Mouse (Mus musculus) ES-E14 (cell line): ENCODE measurements at regions not wholly inside any gene's neighbourhood (a gene's known extent, or its start where the extent isn't known, plus 50 kb on each side); places are given as distances from the start of the nearest gene placed in this dataset.

ENCODE experiments used
- DNase-seq: peaks from one replicate; pipeline ENCODE4 v3.0.0-alpha.2; 2013; ENCODE audit warnings: low read depth, low spot score
- H3K27ac ChIP-seq: 2 replicates; pipeline ENCODE4 v1.5.1; 2012; ENCODE audit warnings: low read depth, mild to moderate bottlenecking, low read length, moderate library complexity, mixed read lengths; ENCODE audit not compliant: poor library complexity, insufficient read depth, severe bottlenecking
- H3K36me3 ChIP-seq: 2 replicates; pipeline ENCODE4 v1.6.1; 2012; ENCODE audit warnings: mild to moderate bottlenecking, low read length, moderate library complexity, mixed read lengths; ENCODE audit not compliant: control insufficient read depth, poor library complexity, insufficient read depth, severe bottlenecking
- H3K4me1 ChIP-seq, 2 experiments: fragments of 150-350 bp in 1 of 2; sonication (generic) in 1 of 2; 2 replicates each; pipeline ENCODE4 v1.6.1; 2012; ENCODE audit warnings: low read length in 2 of 2, mild to moderate bottlenecking in 1 of 2, mixed read lengths in 1 of 2; ENCODE audit not compliant: control insufficient read depth in 2 of 2, insufficient read depth in 2 of 2, poor library complexity in 1 of 2
- H3K4me3 ChIP-seq, 2 experiments: fragments of 150-350 bp in 1 of 2; sonication (generic) in 1 of 2; 2 replicates each; pipeline ENCODE4 v1.5.1; 2012; ENCODE audit warnings: low read length in 2 of 2, low read depth in 1 of 2, mild to moderate bottlenecking in 1 of 2, mixed read lengths in 1 of 2; ENCODE audit not compliant: insufficient read depth in 1 of 2, poor library complexity in 1 of 2, severe bottlenecking in 1 of 2
- H3K9ac ChIP-seq: 2 replicates; pipeline ENCODE4 v1.6.1; 2012; ENCODE audit warnings: low read depth, mild to moderate bottlenecking, low read length, mixed read lengths; ENCODE audit not compliant: poor library complexity, insufficient read depth, severe bottlenecking
- H3K9me3 ChIP-seq: fragments of 150-350 bp; sonication (generic); 2 replicates; pipeline ENCODE4 v1.6.1; 2012; ENCODE audit warnings: low read depth, mild to moderate bottlenecking, low read length; ENCODE audit not compliant: control insufficient read depth, insufficient read depth
- CHD2 ChIP-seq: IDR thresholded peaks from 2 replicates; pipeline ENCODE4 v1.6.1; 2014; ENCODE audit warnings: mild to moderate bottlenecking, low read depth, low read length, inconsistent platforms
- HCFC1 ChIP-seq: IDR thresholded peaks from 2 replicates; pipeline ENCODE4 v1.6.1; 2012; ENCODE audit warnings: low read length, inconsistent platforms, borderline replicate concordance; ENCODE audit not compliant: insufficient read depth
- MAFK ChIP-seq: IDR thresholded peaks from 2 replicates; pipeline ENCODE4 v1.6.1; 2014; ENCODE audit warnings: mild to moderate bottlenecking, low read depth, low read length, inconsistent platforms; ENCODE audit not compliant: insufficient read depth
- ZC3H11A ChIP-seq: IDR thresholded peaks from 2 replicates; pipeline ENCODE4 v1.6.1; 2012; ENCODE audit warnings: low read depth, mild to moderate bottlenecking, inconsistent platforms, low read length, borderline replicate concordance
- ZNF384 ChIP-seq: IDR thresholded peaks from 2 replicates; pipeline ENCODE4 v1.6.1; 2012; ENCODE audit warnings: low read depth, low read length, inconsistent platforms
- in situ Hi-C, 2 experiments: fragments of 600-800 bp; cut with MboI; formaldehyde crosslinking; loops; one replicate each; pipeline ENCODE4 v1.15.1; 2025; ENCODE audit warnings: low sequenced_read_pairs in 2 of 2, inconsistent platforms in 1 of 2; ENCODE audit not compliant: unreplicated experiment in 2 of 2

GRCm38 (mm10) chr7:75959903-75960620, 112.0 kb downstream of the Klhl25 start:
- in situ Hi-C loops, result no loop called here
- no peaks in the 10 kb centered on the region for H3K36me3 ChIP-seq
- no peak for DNase-seq
- no peak for TF ChIP-seq MAFK
- TF ChIP-seq HCFC1, result no peak
- TF ChIP-seq ZC3H11A, result no peak
- no peak for TF ChIP-seq CHD2
- TF ChIP-seq ZNF384, result no peak
- no peak overlapping the region for H3K4me3 ChIP-seq
- no peaks in the 10 kb centered on the region for H3K4me1 ChIP-seq
- no peak overlapping the region for H3K27ac ChIP-seq
- no peaks in the 10 kb centered on the region for H3K9me3 ChIP-seq
- no peak overlapping the region for H3K9ac ChIP-seq

DNA sequence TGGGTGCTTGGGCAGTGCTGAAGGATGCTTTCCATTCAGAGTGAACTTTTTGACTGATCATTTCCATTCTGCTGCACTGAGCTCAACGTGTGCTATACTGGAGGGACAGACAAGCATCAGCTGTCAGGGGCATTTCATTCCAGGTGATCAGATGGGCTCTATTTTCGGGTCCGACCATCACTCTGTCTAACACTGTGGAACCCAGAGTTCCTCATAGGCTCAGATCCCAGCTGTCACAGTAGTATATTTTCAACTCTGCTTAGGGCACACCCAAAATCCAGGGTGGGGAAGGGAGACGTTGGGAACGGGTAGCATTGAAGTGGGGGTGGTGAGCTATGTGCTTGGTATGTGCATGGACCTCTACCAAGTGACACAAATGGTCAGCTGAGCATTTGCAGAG, 120.1 kb downstream of the Klhl25 start:
- no peaks in the 10 kb centered on the region for H3K4me1 ChIP-seq
- no peak for DNase-seq
- TF ChIP-seq ZNF384 (no peak), CHD2 (no peak), MAFK (no peak), ZC3H11A (no peak)

DNA sequence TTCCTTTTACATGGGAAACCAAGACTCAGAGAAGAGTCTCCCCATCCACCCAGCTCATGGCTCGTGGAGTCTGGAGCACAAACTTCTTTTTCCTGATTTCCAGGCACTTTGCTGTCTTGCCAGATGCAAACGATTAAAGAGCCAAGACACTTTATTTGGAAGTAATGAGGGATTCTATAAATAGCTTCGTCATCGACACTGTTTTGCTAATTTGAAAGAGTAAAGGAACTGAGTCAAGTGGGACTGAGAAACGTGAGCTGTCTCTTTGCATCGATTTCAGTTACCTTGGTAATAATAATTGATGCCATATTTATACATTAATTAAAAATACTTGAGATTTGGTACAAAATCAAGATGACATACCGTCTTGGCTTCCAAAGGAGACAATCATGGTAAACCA, 122.8 kb downstream of the Klhl25 start:
- no peak overlapping the region for H3K9ac ChIP-seq
- H3K4me3 ChIP-seq, result no peak overlapping the region
- H3K9me3 ChIP-seq, result no peaks in the 10 kb centered on the region
- no peak overlapping the region for H3K27ac ChIP-seq
- in situ Hi-C loops, result no loop called here
- no peaks in the 10 kb centered on the region for H3K36me3 ChIP-seq
- no peak for TF ChIP-seq HCFC1
- TF ChIP-seq CHD2, result no peak
- TF ChIP-seq ZNF384, result no peak
- TF ChIP-seq ZC3H11A, result no peak
- no peak for TF ChIP-seq MAFK
- H3K4me1 ChIP-seq, result no peaks in the 10 kb centered on the region
- no peak for DNase-seq

More for the DNA sequence above, 120.1 kb downstream of the Klhl25 start:
- Histone ChIP-seq H3K4me3 (no peak overlapping the region), H3K27ac (no peak overlapping the region), H3K36me3 (no peaks in the 10 kb centered on the region), H3K9me3 (no peaks in the 10 kb centered on the region), H3K9ac (no peak overlapping the region)
- in situ Hi-C loops, result no loop called here

- Histone ChIP-seq H3K9ac (no peak overlapping the region), H3K9me3 (no peaks in the 10 kb centered on the region), H3K4me1 (no peaks in the 10 kb centered on the region), H3K27ac (no peak overlapping the region), H3K36me3 (no peaks in the 10 kb centered on the region), H3K4me3 (no peak overlapping the region)
- no peak for DNase-seq
- TF ChIP-seq HCFC1, result no peak
- in situ Hi-C loops, result no loop called here
Observed at GRCm38 (mm10) chr7:75971706-75972105, 123.6 kb downstream of the Klhl25 start.

- Histone ChIP-seq H3K9me3 (no peaks in the 10 kb centered on the region), H3K4me3 (no peak overlapping the region), H3K9ac (no peak overlapping the region), H3K4me1 (no peaks in the 10 kb centered on the region), H3K36me3 (no peaks in the 10 kb centered on the region), H3K27ac (no peak overlapping the region)
- no peak for TF ChIP-seq ZC3H11A
- no peak for TF ChIP-seq HCFC1
- no peak for TF ChIP-seq MAFK
- TF ChIP-seq CHD2, result no peak
- TF ChIP-seq ZNF384, result no peak
- in situ Hi-C loops, result no loop called here
- no peak for DNase-seq
Observed at GRCm38 (mm10) chr7:75981560-75981959, 133.4 kb downstream of the Klhl25 start.
